Mouse (Mus musculus) CH12.LX (cell line): Measurements from ENCODE around the gene Spc25.

Experiments used
- CTCF ChIP-seq, 2 experiments: IDR thresholded peaks in 1 of 2; conservative IDR thresholded peaks in 1 of 2; 2 replicates each; pipeline ENCODE4 v1.5.1; 2011 to 2012; ENCODE audit warnings: low read depth in 2 of 2, low read length in 2 of 2, improper control_type of control experiment in 1 of 2, inconsistent platforms in 1 of 2, mild to moderate bottlenecking in 1 of 2, moderate library complexity in 1 of 2
- ELF1 ChIP-seq: IDR thresholded peaks from 2 replicates; pipeline ENCODE4 v1.6.1; 2014; ENCODE audit warnings: low read depth, mild to moderate bottlenecking, inconsistent platforms, low read length, improper control_type of control experiment
- GABPA ChIP-seq: IDR thresholded peaks from 2 replicates; pipeline ENCODE4 v1.6.1; 2012; ENCODE audit warnings: low read depth, low read length, improper control_type of control experiment, inconsistent platforms; ENCODE audit not compliant: insufficient replicate concordance
- JUND ChIP-seq: conservative IDR thresholded peaks from 2 replicates; pipeline ENCODE4 v1.6.1; 2011; ENCODE audit warnings: low read depth, low read length, improper control_type of control experiment
- MAX ChIP-seq: IDR thresholded peaks from 2 replicates; pipeline ENCODE4 v1.6.1; 2011; ENCODE audit warnings: low read length, improper control_type of control experiment
- POLR2A ChIP-seq: IDR thresholded peaks from 2 replicates; pipeline ENCODE4 v1.6.1; 2011; ENCODE audit warnings: low read depth, mild to moderate bottlenecking, improper control_type of control experiment, low read length
- RCOR1 ChIP-seq: conservative IDR thresholded peaks from 2 replicates; pipeline ENCODE4 v1.6.1; 2012; ENCODE audit warnings: low read depth, mild to moderate bottlenecking, inconsistent platforms, low read length, improper control_type of control experiment

DNA sequence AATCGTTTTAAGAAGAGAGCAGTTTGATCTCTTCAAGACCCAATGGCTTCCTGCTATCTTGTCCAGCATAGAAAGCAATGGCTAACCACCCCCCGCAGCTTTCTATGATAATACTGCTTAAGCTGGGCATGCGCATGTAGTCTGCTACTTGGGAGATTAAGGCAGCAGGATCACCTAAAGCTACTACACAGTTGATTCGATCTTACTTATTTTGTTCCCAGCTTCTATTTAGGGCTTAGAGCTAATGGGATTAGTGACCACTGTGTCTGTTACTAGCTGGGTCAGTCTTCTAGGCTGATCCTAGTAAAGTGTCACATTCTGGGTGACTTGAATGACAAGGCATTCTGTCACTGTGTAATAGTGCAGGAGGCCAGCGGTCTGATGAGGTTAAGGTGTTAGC is 55.2 kb downstream of the Spc25 start:
- no peak for TF ChIP-seq JUND
- TF ChIP-seq POLR2A = no peak
- no peak for TF ChIP-seq GABPA
- TF ChIP-seq MAX = no peak
- no peak for TF ChIP-seq CTCF (conservative IDR thresholded peaks at IDR 0.05 in 1 of 2, IDR thresholded peaks at IDR 0.05 in 1 of 2; ENCODE audit: low read depth in 2 of 2, low read length in 2 of 2)
- TF ChIP-seq ELF1 = no peak
- TF ChIP-seq RCOR1 = no peak
